Mouse (Mus musculus) lung, embryonic 16.5 days (tissue): Measurements from ENCODE around the gene Klc1. TPM values are rescaled to one million over a fixed set of nuclear protein-coding genes. Genes with fewer than 3 reads are reported as not detected.

Experiments used
- ATAC-seq: fragments of 200-750 bp; cut with Nextera tagmentation; 2 replicates; pipeline ENCODE4 v1.8.0; 2017; ENCODE audit warnings: low read depth, mild to moderate bottlenecking, moderate library complexity
- H3K27ac ChIP-seq: fragments of 300-500 bp; sonication (generic); 2 replicates; pipeline ENCODE4 v1.5.1; 2014; ENCODE audit warnings: mild to moderate bottlenecking, control low read depth, low read length
- H3K27me3 ChIP-seq: fragments of 300-500 bp; sonication (generic); 2 replicates; pipeline ENCODE4 v1.6.1; 2014; ENCODE audit warnings: low read depth, low read length, mixed read lengths; ENCODE audit not compliant: control insufficient read depth, insufficient read depth
- H3K36me3 ChIP-seq: fragments of 300-500 bp; sonication (generic); 2 replicates; pipeline ENCODE4 v1.6.1; 2014; ENCODE audit warnings: low read length; ENCODE audit not compliant: control insufficient read depth, insufficient read depth
- H3K4me1 ChIP-seq: fragments of 300-500 bp; sonication (generic); replicated peaks from 2 replicates; pipeline ENCODE4 v1.6.1; 2014; ENCODE audit warnings: low read length, mixed read lengths; ENCODE audit not compliant: control insufficient read depth, insufficient read depth
- H3K4me2 ChIP-seq: fragments of 300-500 bp; sonication (generic); 2 replicates; pipeline ENCODE4 v1.6.1; 2014; ENCODE audit warnings: low read depth, low read length, control low read depth
- H3K4me3 ChIP-seq: fragments of 300-500 bp; sonication (generic); 2 replicates; pipeline ENCODE4 v1.5.1; 2014; ENCODE audit warnings: mild to moderate bottlenecking, low read length, control low read depth
- H3K9ac ChIP-seq: fragments of 300-500 bp; sonication (generic); 2 replicates; pipeline ENCODE4 v1.6.1; 2014; ENCODE audit warnings: low read length, control low read depth
- H3K9me3 ChIP-seq: fragments of 300-500 bp; sonication (generic); 2 replicates; pipeline ENCODE4 v1.6.1; 2016; ENCODE audit warnings: low read length; ENCODE audit not compliant: control insufficient read depth
- WGBS: fragments of 180-500 bp; shearing (Covaris S2); extraction: QIAGEN DNeasy Blood & Tissue Kit; methylation state at CpG from one replicate; pipeline ENCODE4 v1.1.7; 2014; 5-methylcytosine and 5-hydroxymethylcytosine counted together
- polyA plus RNA-seq: library from polyadenylated mRNA; unstranded; fragments of >200 nt; fragmentation: Nextera tagmentation; extraction: Ambion mirVana; gene quantifications from 2 replicates; pipeline ENCODE4 v1.2.1, GENCODE M21; 2015

The Klc1 gene
- polyA plus RNA-seq, 1 experiment from 2014 or later = 86.9 TPM

DNA sequence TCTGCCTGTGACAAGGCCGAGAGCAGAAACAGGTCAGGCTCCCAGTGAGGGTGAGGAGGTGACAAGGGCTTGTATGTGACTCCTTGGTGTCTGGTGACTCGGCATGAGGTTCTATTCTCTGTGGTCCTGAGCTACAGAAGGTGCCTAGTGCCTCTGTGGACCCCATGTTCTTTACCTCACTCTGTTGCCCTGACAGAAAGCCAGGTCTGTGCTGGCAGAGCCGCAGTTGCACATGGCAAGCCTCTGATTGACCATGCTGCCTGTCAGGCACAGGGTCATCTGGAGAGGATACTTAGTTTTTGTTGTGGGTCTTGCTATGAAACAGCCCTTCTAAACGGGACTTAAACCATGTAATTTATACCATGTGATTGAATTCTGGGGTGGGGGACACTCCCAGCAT is 63.3 kb downstream of the Klc1 start:
- Histone ChIP-seq H3K4me1 (peaks cover 4% of the 10 kb centered on the region), H3K36me3 (peaks cover 36% of the 10 kb centered on the region), H3K27ac (no peak overlapping the region), H3K9me3 (no peaks in the 10 kb centered on the region), H3K4me3 (no peak overlapping the region), H3K4me2 (no peak overlapping the region), H3K9ac (no peak overlapping the region), H3K27me3 (no peaks in the 10 kb centered on the region)
- 58% methylated on average over 4 of the region's 4 CpGs for WGBS
- no peak for ATAC-seq

DNA sequence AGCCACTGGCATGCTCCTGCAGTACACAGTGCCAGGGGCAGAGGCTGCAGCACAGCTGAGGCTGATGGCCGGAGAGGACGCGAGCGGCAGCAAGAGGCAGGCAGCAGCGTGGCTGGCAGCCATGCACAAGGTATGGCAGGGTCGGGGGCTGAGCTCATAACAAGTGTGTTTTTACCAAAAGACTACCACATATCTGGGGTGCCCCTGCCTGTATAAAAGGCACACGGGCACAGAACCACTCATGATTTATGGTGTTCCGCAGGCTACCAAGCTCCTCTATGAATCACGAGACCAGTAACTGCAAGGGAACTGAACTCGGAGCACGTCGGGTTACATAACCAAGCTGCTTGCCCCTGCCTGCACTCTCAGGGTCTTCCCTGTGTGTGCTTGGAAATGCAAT is 68.9 kb downstream of the Klc1 start:
- H3K9ac ChIP-seq = no peak overlapping the region
- H3K4me3 ChIP-seq = no peak overlapping the region
- no peaks in the 10 kb centered on the region for H3K27me3 ChIP-seq
- H3K9me3 ChIP-seq = no peaks in the 10 kb centered on the region
- peaks cover 73% of the 10 kb centered on the region for H3K36me3 ChIP-seq
- H3K4me1 ChIP-seq = no peaks in the 10 kb centered on the region
- ATAC-seq = no peak
- H3K27ac ChIP-seq = no peak overlapping the region
- H3K4me2 ChIP-seq = no peak overlapping the region
- WGBS = 92% methylated on average over 12 of the region's 12 CpGs

DNA sequence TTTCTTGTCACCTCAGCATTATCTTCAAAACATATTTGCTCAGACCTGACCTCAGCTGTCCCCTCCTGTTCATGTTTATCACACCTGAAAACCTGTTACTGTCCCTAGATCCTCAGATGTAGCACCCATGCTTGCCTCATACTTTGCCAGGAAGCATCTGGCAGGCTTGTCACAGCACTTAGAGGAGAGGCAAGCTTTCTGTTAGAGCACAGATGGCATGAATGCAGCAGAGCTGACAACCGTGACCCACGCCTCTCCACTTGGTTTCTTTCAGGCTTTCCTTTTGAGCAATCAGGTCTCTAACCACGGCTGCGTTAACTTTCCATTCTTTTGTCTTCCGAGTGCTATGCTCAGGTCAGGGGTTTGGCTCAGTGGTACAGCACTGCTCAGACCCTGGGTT is 70.8 kb downstream of the Klc1 start:
- H3K9ac ChIP-seq = no peak overlapping the region
- H3K4me1 ChIP-seq = no peaks in the 10 kb centered on the region
- H3K4me3 ChIP-seq = no peak overlapping the region
- H3K36me3 ChIP-seq = peaks cover 79% of the 10 kb centered on the region
- 84% methylated on average over 5 of the region's 5 CpGs for WGBS
- no peaks in the 10 kb centered on the region for H3K27me3 ChIP-seq
- H3K9me3 ChIP-seq = no peaks in the 10 kb centered on the region
- H3K27ac ChIP-seq = no peak overlapping the region
- ATAC-seq = no peak
- H3K4me2 ChIP-seq = no peak overlapping the region

DNA sequence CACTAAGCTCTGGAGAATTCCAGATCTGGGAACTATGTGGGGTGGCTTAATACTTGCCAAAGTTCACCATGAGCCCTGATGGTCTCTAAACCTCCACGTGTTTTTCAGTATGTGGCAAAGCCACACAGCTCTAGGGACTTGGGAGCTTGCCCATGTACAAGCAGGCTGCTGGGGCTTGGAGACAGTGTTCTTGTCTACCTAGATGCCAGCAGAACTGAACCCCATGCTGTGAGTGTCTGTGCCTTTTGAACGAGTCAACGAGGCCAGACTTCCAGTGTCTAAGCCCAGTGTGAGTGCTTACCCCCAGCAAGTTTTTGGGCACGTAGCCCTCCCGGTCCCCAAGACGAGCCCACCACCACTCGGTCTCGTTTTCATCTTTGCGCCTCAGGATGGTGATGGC is 71.3 kb downstream of the Klc1 start:
- 89% methylated on average over 9 of the region's 9 CpGs for WGBS
- ATAC-seq = no peak
- Histone ChIP-seq H3K9ac (no peak overlapping the region), H3K4me1 (no peaks in the 10 kb centered on the region), H3K27me3 (no peaks in the 10 kb centered on the region), H3K36me3 (peaks cover 76% of the 10 kb centered on the region), H3K27ac (no peak overlapping the region), H3K9me3 (no peaks in the 10 kb centered on the region), H3K4me2 (no peak overlapping the region), H3K4me3 (no peak overlapping the region)

DNA sequence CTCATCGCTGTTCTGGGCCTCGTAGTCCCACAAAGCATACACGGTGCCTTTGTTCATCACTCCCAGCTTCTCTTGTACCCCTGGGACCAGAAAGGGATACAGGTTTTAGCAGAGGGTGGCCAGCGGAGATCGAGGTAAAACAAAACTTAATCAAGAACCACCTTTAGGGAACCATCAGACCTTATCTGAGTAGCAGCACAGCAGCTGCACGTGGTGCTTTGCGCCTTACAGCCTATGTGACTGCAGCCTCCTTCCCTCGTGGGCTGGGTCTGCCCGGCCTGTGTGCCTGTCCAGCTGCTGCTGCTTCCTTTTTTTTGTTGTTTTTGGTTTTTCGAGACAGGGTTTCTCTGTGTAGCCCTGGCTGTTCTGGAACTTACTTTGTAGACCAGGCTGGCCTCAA is 71.7 kb downstream of the Klc1 start:
- 86% methylated on average over 10 of the region's 10 CpGs for WGBS
- H3K9ac ChIP-seq = no peak overlapping the region
- H3K27me3 ChIP-seq = no peaks in the 10 kb centered on the region
- H3K4me1 ChIP-seq = no peaks in the 10 kb centered on the region
- peaks cover 74% of the 10 kb centered on the region for H3K36me3 ChIP-seq
- no peak for ATAC-seq
- H3K27ac ChIP-seq = no peak overlapping the region
- H3K4me2 ChIP-seq = no peak overlapping the region
- no peaks in the 10 kb centered on the region for H3K9me3 ChIP-seq
- H3K4me3 ChIP-seq = no peak overlapping the region

DNA sequence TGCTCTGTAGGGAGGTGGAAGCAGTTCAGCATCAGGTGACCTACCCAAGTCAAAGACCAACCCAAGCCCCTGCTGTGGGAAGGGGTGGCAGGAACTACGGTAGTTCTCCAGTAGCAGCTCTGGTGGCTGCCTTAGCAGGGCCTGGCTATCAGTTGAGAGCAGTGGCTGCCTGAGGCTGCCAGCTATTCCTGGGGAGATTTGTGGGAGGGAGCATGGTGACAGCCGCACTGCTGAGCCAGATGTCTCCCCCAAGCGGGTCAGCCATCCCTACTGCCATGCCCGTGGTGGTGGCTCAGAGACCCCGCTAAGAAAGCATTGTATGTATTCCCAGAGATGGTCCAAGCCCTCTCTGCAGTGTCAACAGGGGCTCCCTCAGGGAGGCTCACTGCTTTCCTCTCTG is 74.0 kb downstream of the Klc1 start:
- Histone ChIP-seq H3K27me3 (no peaks in the 10 kb centered on the region), H3K4me2 (no peak overlapping the region), H3K27ac (no peak overlapping the region), H3K4me3 (no peak overlapping the region), H3K9me3 (no peaks in the 10 kb centered on the region), H3K9ac (no peak overlapping the region), H3K4me1 (no peaks in the 10 kb centered on the region), H3K36me3 (peaks cover 61% of the 10 kb centered on the region)
- ATAC-seq = no peak
- whole genome bisulfite sequencing = 81% methylated on average over 5 of the region's 5 CpGs

DNA sequence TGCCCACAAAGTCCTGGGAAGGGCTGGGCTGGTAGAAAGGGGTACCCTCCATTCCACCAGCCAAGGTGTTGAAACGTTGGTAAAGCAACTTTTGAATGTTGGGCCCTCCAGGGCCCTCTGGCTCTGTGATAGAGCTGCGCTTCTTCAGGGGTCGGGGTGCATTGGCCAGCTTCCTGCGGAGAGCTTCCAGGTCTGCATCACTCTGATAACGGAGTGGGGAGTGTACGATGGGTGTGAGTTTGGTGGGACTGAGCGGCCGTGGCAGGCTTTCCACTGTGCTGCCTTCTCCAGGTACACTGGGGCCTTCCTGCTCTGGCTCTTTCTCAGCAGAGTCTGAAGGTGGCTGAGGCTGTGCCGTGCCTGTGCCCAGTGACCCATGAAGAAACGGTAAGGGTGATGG is 74.8 kb downstream of the Klc1 start:
- H3K4me1 ChIP-seq = no peaks in the 10 kb centered on the region
- no peak for ATAC-seq
- 82% methylated on average over 10 of the region's 10 CpGs for WGBS
- no peaks in the 10 kb centered on the region for H3K9me3 ChIP-seq
- H3K4me2 ChIP-seq = no peak overlapping the region
- H3K9ac ChIP-seq = no peak overlapping the region
- no peak overlapping the region for H3K27ac ChIP-seq
- peaks cover 59% of the 10 kb centered on the region for H3K36me3 ChIP-seq
- no peaks in the 10 kb centered on the region for H3K27me3 ChIP-seq
- H3K4me3 ChIP-seq = no peak overlapping the region

DNA sequence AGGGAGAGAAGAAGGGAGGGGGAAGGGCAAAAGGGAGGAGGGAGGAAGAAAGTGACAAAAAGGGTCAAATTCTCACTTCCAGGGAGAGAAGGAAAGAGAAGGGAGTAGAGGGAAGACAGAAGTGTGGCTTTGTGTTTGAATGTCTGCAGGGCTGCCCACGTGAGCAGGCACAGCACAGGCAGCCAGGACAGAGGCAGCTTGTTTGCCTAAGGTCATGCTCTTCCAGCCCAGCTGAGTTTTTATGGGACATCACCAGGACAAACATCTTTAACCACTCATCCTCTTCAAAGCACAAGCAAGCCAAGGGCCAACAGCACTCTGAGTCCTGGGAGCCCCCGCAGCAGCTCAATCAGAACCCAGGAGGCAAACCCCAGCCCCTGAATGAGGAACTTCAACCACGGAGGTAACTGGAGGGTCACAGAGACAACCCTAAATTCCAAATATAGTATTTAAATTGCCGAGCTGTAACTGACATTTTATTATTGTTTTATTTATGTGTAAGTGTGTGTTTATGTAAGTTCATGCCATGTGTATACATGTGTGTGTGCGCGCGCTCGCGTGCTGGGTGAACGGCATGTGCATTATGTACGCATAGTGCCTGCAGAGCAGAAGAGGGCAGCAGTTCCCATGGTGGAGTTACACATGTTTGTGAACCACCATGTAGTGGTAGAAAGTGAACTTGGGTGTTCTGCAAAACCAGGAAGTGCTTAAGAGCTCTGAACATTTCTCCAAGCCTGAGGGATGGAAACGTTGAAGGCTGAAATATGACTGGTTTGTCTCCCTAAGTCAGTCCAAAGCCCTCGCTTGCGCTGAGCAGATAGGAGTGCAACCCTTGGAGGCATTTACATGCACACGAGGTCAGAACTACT is 84.2 kb downstream of the Klc1 start:
- Histone ChIP-seq H3K4me1 (no peaks in the 10 kb centered on the region), H3K9me3 (no peaks in the 10 kb centered on the region), H3K4me3 (no peak overlapping the region), H3K27me3 (no peaks in the 10 kb centered on the region), H3K4me2 (no peak overlapping the region), H3K36me3 (peaks cover 34% of the 10 kb centered on the region), H3K27ac (no peak overlapping the region), H3K9ac (no peak overlapping the region)
- no peak for ATAC-seq
- 70% methylated on average over 15 of the region's 15 CpGs for WGBS

DNA sequence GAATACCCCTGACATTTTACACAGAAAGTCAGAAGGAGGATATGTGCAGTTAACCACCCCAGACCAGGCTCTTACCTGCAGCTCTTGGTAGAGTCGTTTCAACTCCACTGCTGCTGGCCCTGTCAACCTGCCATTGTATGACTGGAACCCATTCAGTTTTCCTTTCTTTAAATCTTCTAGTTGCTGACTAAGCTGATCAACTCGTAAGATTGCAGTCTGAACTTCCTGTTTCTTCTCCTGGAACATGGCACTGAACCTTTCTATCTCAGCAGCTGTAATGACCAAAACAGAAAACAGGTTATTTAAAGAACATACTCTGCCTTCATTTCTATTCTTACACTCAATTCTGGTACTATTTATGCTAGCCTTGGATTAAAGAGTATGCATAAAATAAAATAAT is 84.8 kb downstream of the Klc1 start:
- Histone ChIP-seq H3K4me2 (no peak overlapping the region), H3K27me3 (no peaks in the 10 kb centered on the region), H3K4me1 (no peaks in the 10 kb centered on the region), H3K36me3 (peaks cover 29% of the 10 kb centered on the region), H3K4me3 (no peak overlapping the region), H3K9ac (no peak overlapping the region), H3K27ac (no peak overlapping the region), H3K9me3 (no peaks in the 10 kb centered on the region)
- 56% methylated on average over 2 of the region's 2 CpGs for WGBS
- ATAC-seq = no peak
